Mouse (Mus musculus) C2C12 (cell line): ENCODE measurements around the gene Catip. TPM values are rescaled to one million over a fixed set of nuclear protein-coding genes. Genes with fewer than 3 reads are reported as not detected.

ENCODE experiments used
- H3K27me3 ChIP-seq: one replicate; pipeline ENCODE4 v1.6.1; 2011; ENCODE audit not compliant: control insufficient read depth, insufficient read depth, insufficient read length
- H3K36me3 ChIP-seq: one replicate; pipeline ENCODE4 v1.6.1; 2011; ENCODE audit not compliant: control insufficient read depth, insufficient read depth
- H3K4me3 ChIP-seq: one replicate; pipeline ENCODE4 v1.5.1; 2011; ENCODE audit warnings: mild to moderate bottlenecking, control low read depth; ENCODE audit not compliant: poor library complexity, insufficient read depth, severe bottlenecking
- H3K79me2 ChIP-seq: one replicate; pipeline ENCODE4 v1.6.1; 2011; ENCODE audit not compliant: control insufficient read depth, insufficient read depth
- H3K79me3 ChIP-seq: one replicate; pipeline ENCODE4 v1.6.1; 2011; ENCODE audit warnings: low read depth, control low read depth
- H3ac ChIP-seq: one replicate; pipeline ENCODE3; 2011; ENCODE audit warnings: low read depth; ENCODE audit not compliant: control insufficient read depth, insufficient read length
- CEBPB ChIP-seq: IDR thresholded peaks from one replicate; pipeline ENCODE4 v1.6.1; 2011; ENCODE audit warnings: low read depth, mild to moderate bottlenecking, control low read depth, moderate library complexity
- CTCF ChIP-seq: IDR thresholded peaks from one replicate; pipeline ENCODE4 v1.5.1; 2011; ENCODE audit not compliant: control insufficient read depth, insufficient read depth, insufficient read length
- FOSL1 ChIP-seq: IDR thresholded peaks from one replicate; pipeline ENCODE4 v1.8.0; 2011; ENCODE audit warnings: mild to moderate bottlenecking, low read length; ENCODE audit not compliant: poor library complexity, insufficient read depth, severe bottlenecking
- MAX ChIP-seq: IDR thresholded peaks from one replicate; pipeline ENCODE4 v1.6.1; 2011; ENCODE audit warnings: mild to moderate bottlenecking, control low read depth
- MYOD1 ChIP-seq: IDR thresholded peaks from one replicate; pipeline ENCODE4 v1.6.1; 2011; ENCODE audit warnings: low read depth; ENCODE audit not compliant: control insufficient read depth, insufficient read length
- MYOG ChIP-seq: IDR thresholded peaks from one replicate; pipeline ENCODE4 v1.6.1; 2011; ENCODE audit not compliant: control insufficient read depth, insufficient read length; ENCODE audit errors: extremely low read depth
- USF1 ChIP-seq: IDR thresholded peaks from one replicate; pipeline ENCODE4 v1.6.1; 2011; ENCODE audit warnings: low read depth, mild to moderate bottlenecking, control low read depth, moderate library complexity
- polyA plus RNA-seq: library from polyadenylated mRNA; unstranded; fragments of >200 nt; fragmentation: generic; extraction: Trizol; gene quantifications from one replicate; pipeline ENCODE4 v1.2.1, GENCODE M21; 2012; ENCODE audit warnings: missing spikeins

Catip gene
- polyA plus RNA-seq, 1 experiment, result not detected

DNA sequence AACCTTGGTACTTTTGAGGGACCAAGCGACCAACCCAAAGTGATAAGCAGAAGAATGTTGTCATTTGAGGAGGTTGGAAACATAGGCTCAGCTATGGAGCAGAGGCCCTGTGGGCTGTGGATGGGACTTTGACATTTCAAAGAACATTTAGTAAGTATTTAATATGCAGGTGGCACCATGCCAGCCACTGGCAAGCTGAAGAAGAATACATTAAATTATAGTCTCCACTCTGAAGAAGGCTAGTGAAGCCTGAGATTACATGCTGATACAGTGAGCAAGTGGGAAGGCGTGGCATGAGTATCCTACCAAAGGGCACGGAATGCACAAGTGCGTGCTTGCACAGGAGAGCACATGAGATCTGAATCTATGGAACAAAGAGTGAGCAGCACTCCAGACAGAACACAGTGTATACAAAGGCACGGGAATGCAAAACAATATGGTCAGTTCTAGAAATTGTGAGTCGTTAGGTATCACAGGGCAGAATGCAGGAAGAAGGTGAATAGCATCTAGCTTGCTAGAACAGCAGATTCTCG lies 31.9 kb upstream of the Catip start:
- H3ac ChIP-seq, result no peak overlapping the region
- H3K27me3 ChIP-seq, result no peaks in the 10 kb centered on the region
- no peaks in the 10 kb centered on the region for H3K79me2 ChIP-seq
- TF ChIP-seq MAX, result no peak
- no peak for TF ChIP-seq CTCF
- no peak for TF ChIP-seq MYOD1
- TF ChIP-seq FOSL1, result no peak
- TF ChIP-seq USF1, result no peak
- TF ChIP-seq MYOG, result no peak
- no peak for TF ChIP-seq CEBPB
- H3K4me3 ChIP-seq, result no peak overlapping the region
- no peaks in the 10 kb centered on the region for H3K79me3 ChIP-seq
- H3K36me3 ChIP-seq, result no peaks in the 10 kb centered on the region

DNA sequence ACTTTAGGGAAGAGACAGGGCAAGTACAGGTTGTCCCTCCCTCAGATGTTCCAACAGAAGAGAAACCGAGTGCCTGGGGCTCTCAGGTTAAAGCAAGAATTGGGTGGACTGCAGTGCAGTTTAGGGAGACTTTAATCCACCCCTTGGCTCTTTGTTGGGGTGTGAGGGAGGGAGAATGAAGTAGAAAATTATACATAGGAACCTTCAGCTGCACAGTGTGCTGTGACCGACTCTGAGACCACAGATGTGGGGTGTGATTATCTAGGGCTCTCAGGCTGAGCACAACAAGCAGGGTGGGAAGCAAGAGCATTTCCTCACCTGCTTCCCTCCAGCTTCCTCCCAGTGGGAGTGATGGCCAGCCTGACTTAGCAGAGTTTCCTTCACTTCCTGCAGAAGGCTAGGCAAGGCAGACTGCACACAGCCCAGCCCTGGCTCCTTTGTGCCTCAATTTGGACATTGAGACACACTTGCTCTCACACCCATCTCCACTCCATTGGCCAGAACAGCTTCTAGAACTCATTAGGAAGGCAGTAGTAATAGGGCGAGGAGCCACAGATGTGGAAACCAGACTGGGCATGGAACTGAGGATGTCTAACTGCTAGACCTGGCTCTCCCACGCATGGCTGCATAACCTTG lies 30.7 kb upstream of the Catip start:
- TF ChIP-seq CEBPB, result no peak
- TF ChIP-seq USF1, result no peak
- TF ChIP-seq MYOG, result no peak
- no peak for TF ChIP-seq MAX
- no peak for TF ChIP-seq MYOD1
- TF ChIP-seq FOSL1, result no peak
- no peak for TF ChIP-seq CTCF
- no peak overlapping the region for H3ac ChIP-seq

GRCm38 (mm10) chr1:74332241-74332763 lies 29.6 kb upstream of the Catip start:
- H3ac ChIP-seq, result peak overlapping the region; percentile 68
- H3K4me3 ChIP-seq, result peak overlapping the region; percentile 40
- no peaks in the 10 kb centered on the region for H3K36me3 ChIP-seq
- no peaks in the 10 kb centered on the region for H3K79me3 ChIP-seq
- no peaks in the 10 kb centered on the region for H3K79me2 ChIP-seq
- no peaks in the 10 kb centered on the region for H3K27me3 ChIP-seq
- TF ChIP-seq MAX (peak; percentile 76), MYOG (no peak)

More for the DNA sequence above, 30.7 kb upstream of the Catip start:
- Histone ChIP-seq H3K79me2 (no peaks in the 10 kb centered on the region), H3K79me3 (no peaks in the 10 kb centered on the region), H3K36me3 (no peaks in the 10 kb centered on the region), H3K4me3 (no peak overlapping the region), H3K27me3 (no peaks in the 10 kb centered on the region)

GRCm38 (mm10) chr1:74332930-74333329 lies 29.0 kb upstream of the Catip start:
- Histone ChIP-seq H3K79me2 (no peaks in the 10 kb centered on the region), H3ac (peak overlapping the region; percentile 68), H3K79me3 (no peaks in the 10 kb centered on the region), H3K4me3 (peak overlapping the region; percentile 40), H3K27me3 (no peaks in the 10 kb centered on the region), H3K36me3 (no peaks in the 10 kb centered on the region)
- TF ChIP-seq USF1 (no peak), MYOD1 (no peak), CTCF (no peak), MYOG (no peak), CEBPB (no peak), MAX (no peak), FOSL1 (no peak)

DNA sequence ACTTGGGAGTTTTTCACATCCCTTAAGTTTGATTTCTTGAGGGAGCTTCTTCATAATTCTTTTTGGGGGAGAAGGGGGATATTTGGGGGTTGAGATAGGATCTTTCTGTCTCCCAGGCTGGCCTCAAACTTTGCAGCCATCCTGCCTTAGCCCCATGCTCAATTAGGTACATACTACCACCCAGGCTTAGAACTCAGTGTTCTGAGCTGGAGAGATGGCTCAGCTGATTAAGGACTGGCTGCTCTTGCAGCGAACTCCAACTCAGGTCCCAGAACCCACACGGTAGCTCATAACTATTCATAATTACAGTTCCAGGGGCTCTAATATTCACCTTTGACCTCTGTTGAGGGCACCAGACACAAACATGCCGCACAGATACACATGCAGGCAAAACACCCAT lies 27.3 kb upstream of the Catip start:
- no peak for TF ChIP-seq USF1
- H3K79me2 ChIP-seq, result no peaks in the 10 kb centered on the region
- H3K79me3 ChIP-seq, result no peaks in the 10 kb centered on the region
- no peaks in the 10 kb centered on the region for H3K36me3 ChIP-seq
- no peaks in the 10 kb centered on the region for H3K27me3 ChIP-seq
- no peak overlapping the region for H3K4me3 ChIP-seq
- no peak overlapping the region for H3ac ChIP-seq

- no peaks in the 10 kb centered on the region for H3K79me3 ChIP-seq
- no peaks in the 10 kb centered on the region for H3K36me3 ChIP-seq
- no peaks in the 10 kb centered on the region for H3K79me2 ChIP-seq
- no peak overlapping the region for H3ac ChIP-seq
- H3K27me3 ChIP-seq, result no peaks in the 10 kb centered on the region
- H3K4me3 ChIP-seq, result no peak overlapping the region
- TF ChIP-seq MYOG (no peak), MYOD1 (no peak), CTCF (no peak), CEBPB (no peak)
Measured at GRCm38 (mm10) chr1:74335033-74335432, 26.9 kb upstream of the Catip start.
